Mouse (Mus musculus): Measurements from ENCODE around the gene Fastkd3. TPM values are rescaled to one million over a fixed set of nuclear protein-coding genes. Genes with fewer than 3 reads are reported as not detected.

The Fastkd3 gene
- 0.88 and 1.2 TPM in 2 replicates for polyA plus RNA-seq (2012; ENCODE audit: low replicate concordance)

GRCm38 (mm10) chr13:68581747-68582516, at the start of gene Fastkd3, which contains the start of gene Mtrr:
Gene Fastkd3 (plus strand): TSS chr13:68582234.
Gene Mtrr (minus strand): TSS chr13:68582149.

GRCm38 (mm10) chr13:68597199-68597598, 15.2 kb downstream of the Fastkd3 start, which contains the start of gene 1700001L19Rik:
Gene 1700001L19Rik (plus strand): TSS chr13:68597421.

Other genes with a start within 250 kb of the Fastkd3 start
- 3.4 and 19.4 TPM in 2 replicates for gene Mtrr, start 85 bp upstream of the Fastkd3 start, polyA plus RNA-seq (2012; ENCODE audit: low replicate concordance)
- not detected in 2 replicates for gene 1700001L19Rik, start 15.2 kb downstream of the Fastkd3 start, polyA plus RNA-seq (2012; ENCODE audit: low replicate concordance)

Measured in leukemia stem cell, adult 10-12 weeks (primary cell).